Mouse (Mus musculus) cerebellum, postnatal 25 days (tissue): ENCODE data around the gene Fabp1.

Experiments
- DNase-seq, 2 experiments: peaks; one replicate each; pipeline ENCODE4 v3.0.0; 2021; ENCODE audit warnings: mixed read lengths in 2 of 2

Gene Fabp1

GRCm38 (mm10) chr6:71212471-71212870 is 12.8 kb downstream of the Fabp1 start:
- no peak for DNase-seq

GRCm38 (mm10) chr6:71221501-71221900 is 21.9 kb downstream of the Fabp1 start:
- no peak for DNase-seq

GRCm38 (mm10) chr6:71224184-71224943 is 24.7 kb downstream of the Fabp1 start:
- no peak for DNase-seq

GRCm38 (mm10) chr6:71226544-71226943 is 26.9 kb downstream of the Fabp1 start:
- DNase-seq = no peak

GRCm38 (mm10) chr6:71227157-71227770 is 27.6 kb downstream of the Fabp1 start:
- DNase-seq = no peak

- no peak for DNase-seq
Observed at GRCm38 (mm10) chr6:71235121-71235520, 35.5 kb downstream of the Fabp1 start.

GRCm38 (mm10) chr6:71235944-71236343 is 36.3 kb downstream of the Fabp1 start:
- no peak for DNase-seq

GRCm38 (mm10) chr6:71236506-71236905 is 36.9 kb downstream of the Fabp1 start:
- no peak for DNase-seq

- DNase-seq = no peak
Observed at GRCm38 (mm10) chr6:71237031-71237431, 37.4 kb downstream of the Fabp1 start.

- peak in 1 of 2 experiments; percentile 7 for DNase-seq
Observed at GRCm38 (mm10) chr6:71239069-71239750, 39.6 kb downstream of the Fabp1 start.

- no peak for DNase-seq
Observed at GRCm38 (mm10) chr6:71240831-71241230, 41.2 kb downstream of the Fabp1 start.

GRCm38 (mm10) chr6:71242811-71243210 is 43.2 kb downstream of the Fabp1 start:
- DNase-seq = no peak

- DNase-seq = no peak
Observed at GRCm38 (mm10) chr6:71243258-71243657, 43.6 kb downstream of the Fabp1 start.

- no peak for DNase-seq
Observed at GRCm38 (mm10) chr6:71248420-71248819, 48.8 kb downstream of the Fabp1 start.

- DNase-seq = no peak
Observed at GRCm38 (mm10) chr6:71249615-71250014, 50.0 kb downstream of the Fabp1 start.

GRCm38 (mm10) chr6:71250951-71251350 is 51.3 kb downstream of the Fabp1 start:
- DNase-seq = no peak

- no peak for DNase-seq
Observed at GRCm38 (mm10) chr6:71254456-71254855, 54.8 kb downstream of the Fabp1 start.
